Mouse (Mus musculus) neural tube, embryonic 14.5 days (tissue): Measurements from ENCODE around the gene Fancc. TPM values are rescaled to one million over a fixed set of nuclear protein-coding genes. Genes with fewer than 3 reads are reported as not detected.

ENCODE experiments used
- ATAC-seq: fragments of 200-750 bp; cut with Nextera tagmentation; 2 replicates; pipeline ENCODE4 v1.8.0; 2017; ENCODE audit warnings: low read depth, mild to moderate bottlenecking, moderate TSS enrichment, moderate library complexity
- H3K27ac ChIP-seq: fragments of 300-500 bp; sonication (generic); 2 replicates; pipeline ENCODE4 v1.5.1; 2014; ENCODE audit warnings: low read depth, mild to moderate bottlenecking, control low read depth, low read length, moderate library complexity, mixed read lengths
- H3K27me3 ChIP-seq: fragments of 300-500 bp; sonication (generic); 2 replicates; pipeline ENCODE4 v1.6.1; 2014; ENCODE audit warnings: low read length; ENCODE audit not compliant: control insufficient read depth, insufficient read depth
- H3K36me3 ChIP-seq: fragments of 300-500 bp; sonication (generic); 2 replicates; pipeline ENCODE4 v1.6.1; 2014; ENCODE audit warnings: low read length, mixed read lengths; ENCODE audit not compliant: control insufficient read depth, insufficient read depth
- H3K4me1 ChIP-seq: fragments of 300-500 bp; sonication (generic); 2 replicates; pipeline ENCODE4 v1.6.1; 2014; ENCODE audit warnings: low read length; ENCODE audit not compliant: control insufficient read depth, insufficient read depth
- H3K4me2 ChIP-seq: fragments of 300-500 bp; sonication (generic); 2 replicates; pipeline ENCODE4 v1.6.1; 2014; ENCODE audit warnings: mild to moderate bottlenecking, low read depth, low read length, control low read depth
- H3K4me3 ChIP-seq: fragments of 300-500 bp; sonication (generic); 2 replicates; pipeline ENCODE4 v1.5.1; 2014; ENCODE audit warnings: low read depth, low read length, control low read depth, mixed read lengths
- H3K9ac ChIP-seq: fragments of 300-500 bp; sonication (generic); replicated peaks from 2 replicates; pipeline ENCODE4 v1.6.1; 2014; ENCODE audit warnings: low read depth, mild to moderate bottlenecking, control low read depth, low read length, mixed read lengths
- H3K9me3 ChIP-seq: fragments of 300-500 bp; sonication (generic); 2 replicates; pipeline ENCODE4 v1.6.1; 2016; ENCODE audit warnings: low read length; ENCODE audit not compliant: control insufficient read depth
- WGBS: fragments of 180-500 bp; shearing (Covaris S2); extraction: QIAGEN DNeasy Blood & Tissue Kit; methylation state at CpG from one replicate; pipeline ENCODE4 v1.1.7; 2014; 5-methylcytosine and 5-hydroxymethylcytosine counted together
- polyA plus RNA-seq: library from polyadenylated mRNA; unstranded; fragments of >200 nt; fragmentation: Nextera tagmentation; extraction: Ambion mirVana; gene quantifications from 2 replicates; pipeline ENCODE4 v1.2.1, GENCODE M21; 2014

The Fancc gene
- polyA plus RNA-seq = 14.6 and 16.1 TPM in 2 replicates

DNA sequence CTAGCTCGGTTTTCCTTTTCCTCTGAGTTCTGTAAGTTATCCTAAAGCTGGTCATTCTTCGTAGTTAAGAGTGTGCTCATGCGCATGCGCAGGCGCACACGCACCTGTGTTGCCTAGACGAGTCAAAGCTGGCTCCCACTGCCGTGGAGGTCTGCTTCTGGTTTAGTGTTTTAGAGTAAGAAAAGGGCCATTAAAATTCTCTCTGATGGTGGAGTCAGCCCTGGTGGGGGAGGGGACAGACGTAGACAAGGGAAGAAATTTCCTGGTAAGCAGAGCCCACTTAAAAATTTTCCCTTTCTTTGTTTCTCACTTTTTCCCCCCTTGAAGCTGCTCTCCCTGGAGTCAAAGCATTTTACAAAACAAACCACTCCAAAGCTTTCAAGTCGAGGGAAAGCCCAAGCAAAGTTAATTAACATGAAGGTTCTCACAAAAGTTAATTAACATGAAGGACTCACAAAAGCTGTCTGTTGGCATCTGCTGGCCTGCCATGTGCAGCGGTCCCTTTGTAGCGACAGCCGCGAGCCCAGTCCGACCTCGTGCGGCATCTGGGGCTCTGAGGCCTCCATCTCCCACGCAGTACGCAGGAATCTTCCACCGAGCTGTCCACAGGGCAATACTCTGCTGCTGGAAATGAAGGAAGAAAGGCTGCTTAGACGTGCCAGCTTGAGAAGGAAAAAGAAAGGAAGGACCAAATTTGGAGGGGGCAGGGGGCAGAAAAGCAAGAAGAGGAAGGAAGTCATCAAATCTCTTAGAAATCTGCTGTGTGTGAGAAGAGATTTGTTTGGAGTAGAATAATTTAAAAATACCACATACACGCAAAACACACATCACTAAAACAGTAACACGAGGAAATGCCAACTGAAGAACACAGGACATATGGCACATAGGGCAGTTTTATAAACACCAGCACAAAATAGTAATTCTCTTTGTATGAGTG, at the start of gene Fancc:
Gene Fancc (minus strand): TSS at position 633 of the 937 bp plus-strand sequence.
- no peaks in the 10 kb centered on the region for H3K27me3 ChIP-seq
- no peaks in the 10 kb centered on the region for H3K36me3 ChIP-seq
- no peaks in the 10 kb centered on the region for H3K9me3 ChIP-seq
- ATAC-seq = peak; percentile 87
- WGBS = 18% methylated on average over 23 of the region's 23 CpGs
- 0 out of 2 replicates have a peak within 1 kb of the TSS, but pooled peaks have one; percentile 7 for H3K4me3 ChIP-seq
- H3K27ac ChIP-seq = no peak within 1 kb of the TSS
- 0 out of 2 replicates have a peak, but pooled peaks cover 7% of the 10 kb centered on the region for H3K4me1 ChIP-seq
- H3K9ac ChIP-seq = peak within 1 kb of the TSS; percentile 37; the same call in 1 of the 2 replicates
- H3K4me2 ChIP-seq = peak within 1 kb of the TSS; percentile 32

DNA sequence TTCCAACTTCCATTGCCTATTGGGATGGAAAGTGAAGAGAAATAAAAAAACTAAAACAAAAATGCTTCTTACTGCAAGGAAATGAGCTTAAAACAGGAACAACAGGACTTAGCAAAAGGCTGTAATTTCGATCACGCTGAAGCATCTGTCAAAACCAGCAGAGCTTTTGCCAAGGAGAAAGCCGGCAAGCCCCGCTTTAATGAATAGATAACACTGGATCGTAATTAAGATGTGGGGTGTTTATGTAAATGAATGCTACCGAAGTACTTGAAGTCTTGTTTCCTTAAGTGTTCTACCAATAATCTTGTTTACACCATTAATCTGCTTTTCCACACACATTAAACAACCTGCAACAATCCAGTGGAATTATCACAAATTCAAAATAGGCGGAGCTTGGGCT, 48.2 kb upstream of the Fancc start:
- 49% methylated on average over 7 of the region's 7 CpGs for WGBS
- no peak for ATAC-seq
- H3K9me3 ChIP-seq = no peaks in the 10 kb centered on the region
- no peak overlapping the region for H3K9ac ChIP-seq
- no peaks in the 10 kb centered on the region for H3K27me3 ChIP-seq
- peaks cover 5% of the 10 kb centered on the region; the same call in 1 of the 2 replicates for H3K4me1 ChIP-seq
- no peak overlapping the region for H3K27ac ChIP-seq
- peaks cover 21% of the 10 kb centered on the region for H3K36me3 ChIP-seq
- H3K4me2 ChIP-seq = 0 out of 2 replicates have a peak overlapping the region, but pooled peaks have one; percentile 3
- H3K4me3 ChIP-seq = no peak overlapping the region

DNA sequence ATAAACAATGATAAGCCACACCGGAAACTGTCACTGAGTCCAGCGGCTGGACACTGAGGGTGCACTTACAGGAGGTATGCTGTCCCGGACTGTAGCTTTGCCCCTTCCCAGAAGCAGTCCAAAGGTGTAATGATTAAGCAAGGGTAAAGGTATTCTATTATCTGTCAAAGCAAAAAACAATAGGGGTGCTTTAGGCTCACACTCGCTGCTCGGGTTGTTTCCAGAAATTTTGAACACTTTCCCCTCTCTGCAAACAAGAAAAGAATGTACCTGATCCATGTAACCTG, 47.8 kb upstream of the Fancc start:
- H3K4me1 ChIP-seq = peaks cover 5% of the 10 kb centered on the region; the same call in 1 of the 2 replicates
- no peak overlapping the region for H3K9ac ChIP-seq
- no peaks in the 10 kb centered on the region for H3K9me3 ChIP-seq
- H3K27me3 ChIP-seq = no peaks in the 10 kb centered on the region
- ATAC-seq = no peak
- 0 out of 2 replicates have a peak overlapping the region, but pooled peaks have one; percentile 3 for H3K4me2 ChIP-seq
- H3K27ac ChIP-seq = peak overlapping the region; percentile 52; the same call in 1 of the 2 replicates
- 35% methylated on average over 5 of the region's 5 CpGs for WGBS
- peaks cover 22% of the 10 kb centered on the region for H3K36me3 ChIP-seq
- H3K4me3 ChIP-seq = no peak overlapping the region

DNA sequence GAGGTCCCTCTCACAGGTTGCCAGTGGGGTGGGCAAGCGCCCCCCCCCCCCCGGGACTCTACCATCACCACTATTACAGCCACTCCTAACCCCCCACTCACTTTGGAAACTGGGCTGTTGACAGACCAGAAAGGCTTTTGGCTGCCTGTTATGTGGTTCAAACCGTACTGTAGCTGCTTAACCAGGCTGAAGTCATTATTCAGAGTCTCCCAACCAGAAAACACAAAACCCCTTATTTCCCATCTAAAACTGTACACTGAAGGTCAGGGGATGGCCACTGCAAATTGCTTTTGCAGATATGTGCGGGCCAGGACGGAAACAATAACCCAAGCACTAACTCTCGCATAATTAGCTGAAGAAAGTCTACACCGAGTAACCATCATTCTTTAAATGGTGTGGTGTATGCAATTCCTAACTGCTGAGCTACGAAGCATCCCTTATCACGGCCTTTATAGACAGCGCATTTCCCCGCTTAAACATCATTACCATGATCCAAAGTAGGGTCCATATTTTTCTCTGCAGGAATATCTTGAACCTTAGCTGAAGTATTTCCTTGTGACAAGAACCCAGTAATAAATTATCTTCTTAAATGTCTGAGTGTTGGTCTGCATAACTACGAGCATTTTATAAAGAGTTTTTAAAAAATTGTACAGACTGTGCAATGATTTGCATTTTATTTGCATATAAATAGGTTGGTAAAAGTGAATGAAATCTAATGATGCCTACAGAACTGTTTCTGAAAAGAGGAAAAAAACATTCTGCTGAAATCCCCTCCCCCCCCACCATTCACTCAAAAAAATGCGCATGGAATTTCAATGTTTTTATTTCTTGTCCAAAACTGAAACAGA, 47.3 kb upstream of the Fancc start:
- Histone ChIP-seq H3K4me1 (peaks cover 5% of the 10 kb centered on the region; the same call in 1 of the 2 replicates), H3K4me3 (no peak overlapping the region), H3K27ac (peak overlapping the region; percentile 52; the same call in 1 of the 2 replicates), H3K9me3 (no peaks in the 10 kb centered on the region), H3K27me3 (no peaks in the 10 kb centered on the region), H3K9ac (no peak overlapping the region), H3K4me2 (0 out of 2 replicates have a peak overlapping the region, but pooled peaks have one; percentile 3), H3K36me3 (peaks cover 27% of the 10 kb centered on the region)
- WGBS = 32% methylated on average over 13 of the region's 13 CpGs
- ATAC-seq = peak; percentile 32; the same call in 1 of the 2 replicates

DNA sequence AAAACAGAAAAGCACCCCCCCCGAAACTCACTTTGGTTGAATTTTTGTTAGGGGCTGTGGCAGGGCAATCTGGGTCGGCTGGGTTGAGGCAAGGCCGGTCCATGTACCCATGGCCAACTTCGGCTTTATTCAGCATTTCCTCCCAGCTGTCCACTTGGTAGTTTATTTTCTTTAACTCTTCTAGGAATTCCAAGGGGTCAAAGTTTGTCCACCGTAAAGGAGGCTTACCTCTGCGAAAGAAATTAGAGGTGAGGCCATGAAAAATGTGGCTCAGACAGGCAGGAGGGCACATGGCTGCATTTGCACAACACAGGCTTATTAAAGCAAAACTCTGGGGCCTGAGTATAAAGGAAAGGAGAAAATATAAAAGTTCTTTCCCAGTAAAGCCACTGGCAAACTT, 46.4 kb upstream of the Fancc start:
- Histone ChIP-seq H3K4me2 (no peak overlapping the region), H3K4me3 (no peak overlapping the region), H3K27me3 (no peaks in the 10 kb centered on the region), H3K9ac (no peak overlapping the region), H3K27ac (no peak overlapping the region), H3K4me1 (peaks cover 5% of the 10 kb centered on the region; the same call in 1 of the 2 replicates), H3K9me3 (no peaks in the 10 kb centered on the region), H3K36me3 (peaks cover 35% of the 10 kb centered on the region)
- ATAC-seq = no peak
- 67% methylated on average over 6 of the region's 6 CpGs for WGBS

DNA sequence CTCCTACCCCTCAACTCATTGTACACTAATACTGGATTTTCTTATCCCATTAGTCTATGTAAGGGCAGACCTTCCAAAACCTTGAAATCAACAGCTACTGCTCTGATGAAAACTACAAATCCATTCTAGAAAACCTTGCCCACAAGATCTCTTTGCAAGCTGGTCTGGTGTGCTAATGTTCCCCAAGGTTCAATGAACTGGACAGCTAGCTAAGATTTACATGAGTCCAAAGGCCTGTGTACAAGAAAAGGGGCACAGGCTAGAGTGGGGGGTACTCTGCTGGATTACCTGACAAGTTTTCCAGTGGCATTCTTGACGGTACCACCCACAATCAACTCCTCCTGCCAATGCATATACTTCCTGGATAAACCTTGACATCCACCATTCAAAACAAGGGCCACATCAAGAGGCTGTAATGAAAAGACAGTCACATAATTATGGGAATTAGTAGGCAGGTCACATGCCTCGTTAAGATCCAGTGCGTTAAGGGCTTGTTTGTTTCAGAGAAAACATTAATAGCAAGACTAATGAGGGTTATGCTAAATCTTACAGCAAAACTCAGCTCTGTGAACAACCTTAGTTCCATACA, 45.8 kb upstream of the Fancc start:
- no peak overlapping the region for H3K4me3 ChIP-seq
- H3K4me1 ChIP-seq = peaks cover 5% of the 10 kb centered on the region; the same call in 1 of the 2 replicates
- H3K27ac ChIP-seq = no peak overlapping the region
- H3K9ac ChIP-seq = no peak overlapping the region
- 53% methylated on average over 3 of the region's 3 CpGs for WGBS
- no peak overlapping the region for H3K4me2 ChIP-seq
- no peaks in the 10 kb centered on the region for H3K27me3 ChIP-seq
- no peaks in the 10 kb centered on the region for H3K9me3 ChIP-seq
- H3K36me3 ChIP-seq = peaks cover 39% of the 10 kb centered on the region
- no peak for ATAC-seq

DNA sequence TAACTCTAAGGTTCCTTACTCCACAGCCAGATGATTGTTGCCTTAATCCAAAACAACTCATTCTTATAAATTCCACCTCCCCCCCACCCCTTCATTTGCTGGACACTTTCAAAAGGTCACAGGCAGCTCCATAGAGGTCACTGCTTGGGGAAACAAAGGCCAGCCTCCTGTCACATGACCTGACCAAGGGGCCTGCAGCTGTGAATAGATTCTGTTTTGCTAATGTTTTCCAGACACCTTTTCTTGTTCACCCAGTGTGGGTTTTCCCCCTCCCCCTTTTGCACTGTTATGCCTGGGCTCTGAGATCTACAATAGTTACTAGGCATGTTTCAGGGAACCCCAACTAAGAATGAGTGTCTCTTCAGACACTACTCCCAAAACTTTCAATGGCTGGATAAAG, 44.4 kb upstream of the Fancc start:
- H3K36me3 ChIP-seq = peaks cover 44% of the 10 kb centered on the region
- H3K9me3 ChIP-seq = no peaks in the 10 kb centered on the region
- H3K9ac ChIP-seq = no peak overlapping the region
- no peak overlapping the region for H3K4me3 ChIP-seq
- H3K27ac ChIP-seq = no peak overlapping the region
- H3K27me3 ChIP-seq = no peaks in the 10 kb centered on the region
- no peak for ATAC-seq
- no peak overlapping the region for H3K4me2 ChIP-seq
- H3K4me1 ChIP-seq = peaks cover 5% of the 10 kb centered on the region; the same call in 1 of the 2 replicates

DNA sequence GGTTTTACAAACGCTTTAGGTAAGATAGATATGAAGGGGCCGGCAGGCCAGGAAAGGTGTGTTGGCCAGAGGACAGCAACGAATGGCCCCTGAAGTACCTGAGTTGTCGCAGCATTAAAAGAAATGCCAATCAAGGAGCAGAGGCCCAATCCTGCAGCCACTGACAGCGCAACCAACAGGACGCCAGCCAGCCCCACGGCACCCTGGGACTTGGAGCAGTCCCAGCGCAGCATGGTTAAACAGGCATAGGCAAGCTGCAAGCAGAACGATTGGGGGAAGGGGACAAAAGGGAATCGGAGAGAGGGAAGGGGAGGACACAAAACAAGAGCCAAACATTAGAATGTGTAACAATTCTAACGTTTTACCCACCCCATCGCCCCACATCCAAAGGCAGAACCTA, 43.5 kb upstream of the Fancc start:
- no peaks in the 10 kb centered on the region for H3K27me3 ChIP-seq
- peaks cover 5% of the 10 kb centered on the region; the same call in 1 of the 2 replicates for H3K4me1 ChIP-seq
- H3K36me3 ChIP-seq = peaks cover 52% of the 10 kb centered on the region
- 85% methylated on average over 12 of the region's 12 CpGs for WGBS
- no peak for ATAC-seq
- no peak overlapping the region for H3K27ac ChIP-seq
- H3K4me3 ChIP-seq = no peak overlapping the region
- H3K9me3 ChIP-seq = no peaks in the 10 kb centered on the region
- H3K9ac ChIP-seq = no peak overlapping the region
- no peak overlapping the region for H3K4me2 ChIP-seq
